Mouse (Mus musculus): ENCODE data around the gene Hpcal1. TPM values are rescaled to one million over a fixed set of nuclear protein-coding genes. Genes with fewer than 3 reads are reported as not detected.
"Not testable (repeated sequence)": the region's sequence is repeated elsewhere in the genome, so short reads cannot be mapped to it uniquely, and the experiment has no call there.

Gene Hpcal1
- polyA plus RNA-seq, 1 experiment from 2014 or later, result 142 TPM

DNA sequence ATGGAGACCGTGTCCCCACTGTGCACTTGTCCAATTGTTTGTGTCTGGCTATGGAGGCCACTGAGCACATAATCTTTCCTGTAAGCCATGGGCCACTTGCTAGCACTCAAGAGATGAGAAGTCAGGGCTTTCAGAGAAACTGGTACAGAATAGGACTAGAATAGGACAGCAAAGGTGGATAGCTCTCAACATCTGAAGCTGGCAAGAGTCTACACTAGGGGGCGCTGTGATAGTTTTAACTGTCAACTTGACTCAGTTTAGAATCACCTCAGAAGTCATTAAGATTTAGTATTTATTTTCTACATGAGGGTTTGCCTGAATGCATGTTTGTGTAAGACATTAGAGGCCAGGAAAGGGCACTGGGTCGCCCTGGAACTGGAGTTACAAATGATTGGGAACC, 98.8 kb downstream of the Hpcal1 start:
- peaks cover 17% of the 10 kb centered on the region for H3K79me2 ChIP-seq (ENCODE audit: inconsistent target)
- no peak overlapping the region for H3K27ac ChIP-seq
- peaks cover 31% of the 10 kb centered on the region for H3K36me3 ChIP-seq (ENCODE audit: inconsistent target)
- WGBS (ENCODE audit: missing documents), result 75% methylated on average over 3 of the region's 3 CpGs
- H3K4me3 ChIP-seq (ENCODE audit: inconsistent target), result no peak overlapping the region

DNA sequence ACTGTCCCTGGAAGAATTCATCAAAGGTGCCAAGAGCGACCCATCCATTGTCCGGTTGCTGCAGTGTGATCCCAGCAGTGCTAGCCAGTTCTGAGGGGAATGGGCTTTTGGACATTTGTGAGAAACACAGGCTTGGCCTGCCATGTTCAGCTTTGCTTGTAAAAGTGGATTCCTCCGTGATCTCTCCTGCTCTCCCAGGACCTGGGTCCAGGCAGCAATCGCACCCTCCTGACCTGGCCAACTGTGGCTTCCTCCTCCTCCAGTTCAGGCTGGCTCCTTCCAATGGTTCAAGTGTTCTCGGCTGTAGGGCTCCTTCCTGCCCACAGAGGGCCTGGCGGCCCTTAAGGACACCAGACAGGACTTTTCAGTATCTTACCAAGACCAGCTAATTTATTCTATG, 100.5 kb downstream of the Hpcal1 start:
- no peak overlapping the region for H3K4me3 ChIP-seq (ENCODE audit: inconsistent target)
- peaks cover 3% of the 10 kb centered on the region; the same call in 1 of the 2 replicates for H3K79me2 ChIP-seq (ENCODE audit: inconsistent target)
- WGBS (ENCODE audit: missing documents), result 98% methylated on average over 6 of the region's 6 CpGs
- H3K36me3 ChIP-seq (ENCODE audit: inconsistent target), result peaks cover 26% of the 10 kb centered on the region
- H3K27ac ChIP-seq, result no peak overlapping the region

DNA sequence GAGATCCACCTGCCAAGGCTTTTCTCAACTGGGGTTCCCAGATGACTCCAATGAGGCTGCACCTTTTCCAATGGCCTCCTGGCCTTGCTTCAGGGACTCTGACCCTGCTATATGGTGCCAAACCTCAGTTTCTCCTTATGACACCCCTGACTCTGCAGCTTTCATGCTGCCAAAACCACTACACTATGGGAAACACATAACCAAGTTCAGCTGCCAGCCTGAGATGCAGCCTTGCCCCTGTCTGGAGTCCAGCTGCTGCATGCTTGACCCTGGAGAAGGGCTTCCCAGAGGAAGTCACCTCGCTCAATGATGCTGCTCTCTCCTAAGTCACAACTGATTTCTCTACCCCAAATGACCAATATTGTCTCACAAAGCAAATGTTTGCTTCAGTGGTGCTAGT, 102.1 kb downstream of the Hpcal1 start:
- 100% methylated on average over 1 of the region's 1 CpGs for WGBS (ENCODE audit: missing documents)
- Histone ChIP-seq H3K36me3 (ENCODE audit: inconsistent target) (peaks cover 10% of the 10 kb centered on the region), H3K27ac (no peak overlapping the region), H3K79me2 (ENCODE audit: inconsistent target) (no peaks in the 10 kb centered on the region), H3K4me3 (ENCODE audit: inconsistent target) (no peak overlapping the region)

DNA sequence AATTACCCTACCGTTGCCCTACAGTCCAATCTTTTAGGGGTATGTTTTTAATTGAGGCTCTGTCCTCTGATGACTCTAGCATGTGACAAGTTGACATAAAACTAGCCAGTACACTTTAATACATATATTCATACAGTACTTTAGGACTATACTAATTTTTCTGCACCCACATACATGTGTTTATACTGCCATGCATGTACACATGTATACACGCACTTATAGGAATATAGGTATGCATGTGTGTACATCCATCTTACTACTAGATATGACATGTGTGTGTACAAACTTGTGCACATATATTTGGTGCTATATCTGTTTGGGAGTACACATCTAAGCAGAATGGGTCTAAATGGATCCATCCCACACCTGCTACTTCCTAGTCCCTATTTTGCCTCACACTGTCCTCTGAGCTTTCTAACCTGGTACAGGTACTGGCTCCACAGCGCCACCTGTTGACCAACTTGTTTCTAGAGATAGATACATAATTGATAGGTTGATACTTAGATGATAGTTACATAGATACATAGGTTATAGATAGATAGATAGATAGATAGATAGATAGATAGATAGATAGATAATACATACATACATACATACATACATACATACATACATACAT, 105.1 kb downstream of the Hpcal1 start:
- H3K4me3 ChIP-seq (ENCODE audit: inconsistent target), result no peak overlapping the region
- WGBS (ENCODE audit: missing documents), result 67% methylated on average over 3 of the region's 3 CpGs
- peaks cover 10% of the 10 kb centered on the region for H3K36me3 ChIP-seq (ENCODE audit: inconsistent target)
- H3K79me2 ChIP-seq (ENCODE audit: inconsistent target), result no peaks in the 10 kb centered on the region
- H3K27ac ChIP-seq, result no peak overlapping the region

DNA sequence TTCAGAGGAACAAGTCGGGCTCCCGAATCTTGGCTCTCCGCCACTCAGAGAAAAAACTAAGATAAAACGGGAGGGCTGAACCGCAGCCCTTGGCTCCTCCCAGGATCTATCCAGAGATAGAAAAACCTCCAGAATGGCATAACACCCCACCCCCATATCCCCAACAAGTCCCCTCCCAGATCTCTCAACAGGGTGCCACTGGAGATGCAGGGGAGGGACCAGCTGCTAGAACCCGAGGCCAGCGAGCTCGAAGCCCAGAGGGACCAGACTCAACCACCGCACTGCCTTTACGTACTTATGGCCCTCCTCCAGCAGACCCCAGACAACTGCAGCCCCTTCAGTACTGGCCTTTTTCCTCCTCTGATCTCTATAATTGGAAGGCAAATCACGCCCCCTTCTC, 107.6 kb downstream of the Hpcal1 start:
- H3K36me3 ChIP-seq (ENCODE audit: inconsistent target); H3K27ac ChIP-seq; H3K79me2 ChIP-seq (ENCODE audit: inconsistent target); H3K4me3 ChIP-seq (ENCODE audit: inconsistent target): not testable (repeated sequence)
- 87% methylated on average over 10 of the region's 11 CpGs for WGBS (ENCODE audit: missing documents)

DNA sequence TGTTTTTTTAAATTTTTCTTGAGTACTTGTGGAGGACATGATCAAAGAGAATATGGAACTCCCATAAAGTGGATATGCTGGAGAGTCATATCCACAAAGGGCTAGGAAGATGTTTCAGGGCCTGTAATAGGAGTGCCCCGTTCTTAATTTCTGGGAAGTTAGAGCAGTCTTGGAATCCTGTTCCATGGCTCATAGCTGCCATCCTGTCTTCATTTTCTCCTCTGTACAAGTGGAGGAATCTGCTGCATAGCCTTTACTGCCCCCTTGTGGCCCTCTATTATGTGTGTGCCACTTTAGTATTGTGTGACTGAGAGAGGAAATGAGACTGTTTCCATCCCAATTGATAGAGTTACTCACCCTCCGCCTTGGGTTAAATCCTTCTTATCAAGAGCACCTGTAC, 117.9 kb downstream of the Hpcal1 start:
- no peak overlapping the region for H3K27ac ChIP-seq
- H3K79me2 ChIP-seq (ENCODE audit: inconsistent target), result no peaks in the 10 kb centered on the region
- WGBS (ENCODE audit: missing documents), result 24% methylated on average over 2 of the region's 2 CpGs
- H3K4me3 ChIP-seq (ENCODE audit: inconsistent target), result no peak overlapping the region
- no peaks in the 10 kb centered on the region for H3K36me3 ChIP-seq (ENCODE audit: inconsistent target)

DNA sequence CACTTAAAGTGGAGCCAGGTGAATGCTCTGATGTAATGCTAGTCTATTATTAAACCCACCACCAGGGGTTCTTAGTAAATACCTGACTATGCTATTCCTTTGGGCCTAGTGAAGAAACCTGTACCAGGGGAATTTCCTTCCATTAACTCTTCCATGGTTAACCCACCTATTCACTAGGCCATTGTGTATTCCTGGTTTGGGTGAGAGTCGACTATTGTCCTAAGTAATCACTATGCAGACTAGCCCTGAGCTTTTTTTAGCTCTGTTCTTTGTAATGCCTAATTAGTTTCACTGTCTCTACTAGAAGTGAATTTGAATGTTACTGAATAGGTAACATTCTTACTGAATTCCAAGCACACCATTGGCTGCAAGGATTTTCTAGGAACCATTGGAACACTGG, 144.6 kb downstream of the Hpcal1 start:
- H3K79me2 ChIP-seq (ENCODE audit: inconsistent target); H3K36me3 ChIP-seq (ENCODE audit: inconsistent target); H3K4me3 ChIP-seq (ENCODE audit: inconsistent target); H3K27ac ChIP-seq: not testable (repeated sequence)
- WGBS (ENCODE audit: missing documents), result 100% methylated on average over 1 of the region's 1 CpGs

Other genes with a start within 250 kb of the Hpcal1 start
- 39.5 to 194 TPM (median 150 TPM) in 3 replicates for gene Odc1, start 146.1 kb upstream of the Hpcal1 start, polyA plus RNA-seq (2018)